Mouse (Mus musculus): ENCODE results near the gene Afm.

DNA sequence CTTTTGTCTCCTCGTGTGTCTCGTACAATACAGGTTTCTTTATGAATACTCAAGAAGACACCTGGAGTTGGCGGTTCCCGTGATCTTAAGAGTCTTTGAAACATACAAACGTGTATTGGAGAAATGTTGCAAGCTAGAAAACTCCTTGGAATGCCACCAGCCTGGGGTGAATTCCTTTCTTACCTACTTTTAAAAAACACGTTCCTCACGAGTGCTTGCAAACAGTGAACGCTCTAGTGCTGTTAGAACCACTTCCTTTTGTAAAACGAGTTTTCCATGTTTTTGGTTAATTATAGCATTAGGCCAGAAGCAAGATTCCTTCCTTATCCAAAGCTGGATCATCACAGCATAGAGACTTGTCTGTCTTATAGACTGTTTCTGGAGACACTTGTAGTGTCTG, 60.8 kb downstream of the Afm start:
- TF ChIP-seq EP300 (IDR thresholded peaks at IDR 0.05; ENCODE audit: low read depth) (no peak), CTCF (IDR thresholded peaks at IDR 0.05; ENCODE audit: low read depth) (no peak)
